Comparison of ENCODE assay signal across 30 mouse cellular contexts in genomic region chrX:159116210-159116609, GRCm38 (mm10).
"Had no signal": no experiment of that assay in that cellular context is flagged by ENCODE, and none has a peak within 500 bp of the region (broad histone marks: within the 10 kb centered on the region; RNA-seq: fewer than 3 reads in every experiment).

No protein-coding gene starts in this region.

- H3K4me2 ChIP-seq: heart, embryonic 11.5 days; heart, embryonic 13.5 days; heart, embryonic 15.5 days; hindbrain, embryonic 12.5 days; hindbrain, embryonic 14.5 days; kidney, embryonic 15.5 days; limb, embryonic 12.5 days; liver, embryonic 11.5 days; liver, embryonic 13.5 days had no signal

- H3K9ac ChIP-seq: forebrain, postnatal 0 days; heart, embryonic 13.5 days; heart, embryonic 15.5 days; hindbrain, embryonic 12.5 days; hindbrain, embryonic 14.5 days; kidney, embryonic 15.5 days; limb, embryonic 12.5 days; liver, embryonic 13.5 days had no signal

- H3K27ac ChIP-seq: heart, adult 2 months; heart, embryonic 13.5 days; heart, embryonic 15.5 days; hindbrain, embryonic 10.5 days; hindbrain, embryonic 12.5 days; hindbrain, embryonic 14.5 days; kidney, embryonic 15.5 days; kidney, postnatal 0 days; layer of hippocampus, adult 2 months; limb, embryonic 10.5 days; limb, embryonic 12.5 days; liver, embryonic 13.5 days had no signal

- H3K4me3 ChIP-seq: heart, adult 2 months; heart, embryonic 13.5 days; heart, embryonic 15.5 days; hindbrain, embryonic 10.5 days; hindbrain, embryonic 12.5 days; kidney, embryonic 15.5 days; layer of hippocampus, adult 2 months; limb, embryonic 10.5 days; limb, embryonic 12.5 days; liver, embryonic 13.5 days had no signal

- H3K27me3 ChIP-seq: heart, embryonic 13.5 days; heart, embryonic 15.5 days; hindbrain, embryonic 12.5 days; kidney, embryonic 15.5 days; limb, embryonic 12.5 days; liver, embryonic 13.5 days had no signal

- DNase-seq: forebrain, postnatal 0 days; gastrocnemius, postnatal 14 days; gastrocnemius, postnatal 36 days; heart, adult 11 months; heart, postnatal 14 days; heart, postnatal 4 days; kidney, adult 11 months; kidney, adult 2 months; kidney, adult 9 months; kidney, postnatal 14 days; kidney, postnatal 36 days; layer of hippocampus, adult 9-11 months; layer of hippocampus, postnatal 36 days; liver; liver, embryonic 13.5 days had no signal

- H3K4me1 ChIP-seq: heart, embryonic 13.5 days; heart, embryonic 15.5 days; hindbrain, embryonic 10.5 days; hindbrain, embryonic 12.5 days; kidney, embryonic 15.5 days; limb, embryonic 10.5 days; limb, embryonic 12.5 days; liver, embryonic 13.5 days had no signal

- H3K36me3 ChIP-seq: heart, embryonic 13.5 days; heart, embryonic 15.5 days; hindbrain, embryonic 10.5 days; hindbrain, embryonic 12.5 days; kidney, embryonic 15.5 days; limb, embryonic 10.5 days; limb, embryonic 12.5 days; liver, embryonic 13.5 days had no signal

- ATAC-seq: forebrain, postnatal 0 days; hindbrain, embryonic 16.5 days; inflammation-experienced regulatory T-cells, adult 6 months had no signal

- H3K9me3 ChIP-seq: heart, embryonic 13.5 days; heart, embryonic 15.5 days; hindbrain, embryonic 10.5 days; hindbrain, embryonic 12.5 days; kidney, embryonic 15.5 days; limb, embryonic 10.5 days; limb, embryonic 12.5 days; liver, embryonic 13.5 days had no signal
